Mouse (Mus musculus) stomach, embryonic 16.5 days (tissue): ENCODE results near the gene Lrrc20. TPM values are rescaled to one million over a fixed set of nuclear protein-coding genes. Genes with fewer than 3 reads are reported as not detected.
A peak's percentile ranks its signal among the peaks of the same experiment; 100 is the strongest.

ENCODE experiments used
- ATAC-seq: fragments of 200-750 bp; cut with Nextera tagmentation; 2 replicates; pipeline ENCODE4 v1.8.0; 2017; ENCODE audit warnings: moderate number of reproducible peaks, moderate TSS enrichment; ENCODE audit not compliant: insufficient read depth, low FRiP score
- H3K27ac ChIP-seq: fragments of 300-500 bp; sonication (generic); 2 replicates; pipeline ENCODE4 v1.5.1; 2014; ENCODE audit warnings: low read length
- H3K27me3 ChIP-seq: fragments of 300-500 bp; sonication (generic); 2 replicates; pipeline ENCODE4 v1.6.1; 2014; ENCODE audit warnings: low read length, control low read depth, mixed read lengths; ENCODE audit not compliant: control insufficient read depth, insufficient read depth
- H3K36me3 ChIP-seq: fragments of 300-500 bp; sonication (generic); 2 replicates; pipeline ENCODE4 v1.6.1; 2014; ENCODE audit warnings: low read length; ENCODE audit not compliant: control insufficient read depth, insufficient read depth
- H3K4me1 ChIP-seq: fragments of 300-500 bp; sonication (generic); 2 replicates; pipeline ENCODE4 v1.6.1; 2014; ENCODE audit warnings: low read length, control low read depth, mixed read lengths; ENCODE audit not compliant: control insufficient read depth, insufficient read depth
- H3K4me2 ChIP-seq: fragments of 300-500 bp; sonication (generic); 2 replicates; pipeline ENCODE4 v1.6.1; 2014; ENCODE audit warnings: low read depth, low read length, mixed read lengths
- H3K4me3 ChIP-seq: fragments of 300-500 bp; sonication (generic); replicated peaks from 2 replicates; pipeline ENCODE4 v1.5.1; 2014; ENCODE audit warnings: mild to moderate bottlenecking, low read length
- H3K9ac ChIP-seq: fragments of 300-500 bp; sonication (generic); 2 replicates; pipeline ENCODE4 v1.6.1; 2014; ENCODE audit warnings: low read length
- H3K9me3 ChIP-seq: fragments of 300-500 bp; sonication (generic); replicated peaks from 2 replicates; pipeline ENCODE4 v1.6.1; 2016; ENCODE audit warnings: low read length, control low read depth; ENCODE audit not compliant: control insufficient read depth
- WGBS: fragments of 180-500 bp; shearing (Covaris S2); extraction: QIAGEN DNeasy Blood & Tissue Kit; methylation state at CpG from one replicate; pipeline ENCODE4 v1.1.7; 2014; 5-methylcytosine and 5-hydroxymethylcytosine counted together
- polyA plus RNA-seq: library from polyadenylated mRNA; unstranded; fragments of >200 nt; fragmentation: Nextera tagmentation; extraction: Ambion mirVana; gene quantifications from 2 replicates; pipeline ENCODE4 v1.2.1, GENCODE M21; 2015

The Lrrc20 gene
- polyA plus RNA-seq, 1 experiment from 2014 or later = 5.6 TPM

DNA sequence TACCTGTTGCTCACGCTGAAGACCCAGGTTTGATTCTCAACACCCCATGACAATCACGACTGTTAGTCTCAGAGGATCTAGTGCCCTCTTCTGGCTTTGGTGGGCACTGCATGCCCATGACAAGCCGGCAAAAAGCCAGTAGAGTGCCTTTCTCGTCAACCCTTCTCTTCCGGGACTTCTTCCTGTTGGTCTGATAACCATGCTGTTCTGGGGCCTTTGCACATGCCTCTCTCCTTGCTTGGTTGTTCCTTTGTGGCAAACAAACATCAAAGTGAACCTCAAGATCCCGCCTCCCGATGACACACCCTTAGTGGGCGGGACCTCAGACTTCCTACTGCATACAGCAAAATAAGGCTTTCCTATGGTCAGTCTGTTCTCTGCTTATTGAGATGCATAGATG lies 9.4 kb upstream of the Lrrc20 start:
- Histone ChIP-seq H3K27me3 (no peaks in the 10 kb centered on the region), H3K9me3 (no peaks in the 10 kb centered on the region), H3K4me1 (no peaks in the 10 kb centered on the region), H3K4me3 (no peak overlapping the region), H3K9ac (no peak overlapping the region), H3K4me2 (no peak overlapping the region), H3K36me3 (no peaks in the 10 kb centered on the region), H3K27ac (no peak overlapping the region)
- ATAC-seq = no peak
- WGBS = 69% methylated on average over 8 of the region's 8 CpGs

GRCm38 (mm10) chr10:61466873-61467272 lies 8.7 kb upstream of the Lrrc20 start:
- ATAC-seq = no peak; the same call in 1 of the 2 replicates
- Histone ChIP-seq H3K4me1 (no peaks in the 10 kb centered on the region), H3K4me3 (no peak overlapping the region), H3K9me3 (no peaks in the 10 kb centered on the region), H3K27me3 (no peaks in the 10 kb centered on the region), H3K9ac (no peak overlapping the region), H3K36me3 (no peaks in the 10 kb centered on the region), H3K4me2 (no peak overlapping the region), H3K27ac (no peak overlapping the region)
- WGBS = 22% methylated on average over 5 of the region's 5 CpGs

GRCm38 (mm10) chr10:61468900-61469299 lies 6.7 kb upstream of the Lrrc20 start:
- 54% methylated on average over 7 of the region's 7 CpGs for WGBS
- ATAC-seq = no peak
- H3K4me3 ChIP-seq = no peak overlapping the region
- H3K9me3 ChIP-seq = no peaks in the 10 kb centered on the region
- no peak overlapping the region for H3K4me2 ChIP-seq
- no peaks in the 10 kb centered on the region for H3K27me3 ChIP-seq
- no peaks in the 10 kb centered on the region for H3K4me1 ChIP-seq
- H3K27ac ChIP-seq = no peak overlapping the region
- H3K36me3 ChIP-seq = no peaks in the 10 kb centered on the region
- H3K9ac ChIP-seq = no peak overlapping the region

GRCm38 (mm10) chr10:61473640-61474039 lies 2.0 kb upstream of the Lrrc20 start:
- Histone ChIP-seq H3K4me1 (peaks cover 9% of the 10 kb centered on the region), H3K9ac (no peak overlapping the region), H3K27me3 (no peaks in the 10 kb centered on the region), H3K36me3 (no peaks in the 10 kb centered on the region), H3K4me3 (no peak overlapping the region), H3K27ac (no peak overlapping the region), H3K9me3 (no peaks in the 10 kb centered on the region), H3K4me2 (no peak overlapping the region)
- ATAC-seq = no peak
- 70% methylated on average over 3 of the region's 3 CpGs for WGBS

DNA sequence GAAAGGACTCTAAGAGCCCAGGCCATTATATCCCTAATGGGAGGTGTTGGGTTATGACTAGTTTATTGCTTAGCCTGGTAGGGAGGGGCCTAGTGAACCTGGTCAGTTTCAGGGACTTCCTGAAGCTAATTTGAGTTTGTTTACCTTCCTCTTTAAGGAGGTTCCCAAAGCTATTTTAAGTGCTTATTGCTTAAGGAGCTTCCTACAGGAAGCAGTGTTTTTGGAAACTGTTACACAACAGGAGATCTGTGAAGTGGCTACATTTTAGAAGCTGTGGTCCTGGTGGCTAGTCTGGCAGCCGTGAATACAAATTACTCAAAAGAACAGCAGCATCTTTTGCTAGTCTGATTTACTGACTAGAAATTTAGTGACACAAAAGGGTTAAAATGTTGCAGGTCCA lies 1.3 kb upstream of the Lrrc20 start:
- Histone ChIP-seq H3K9me3 (no peaks in the 10 kb centered on the region), H3K4me2 (no peak overlapping the region), H3K9ac (no peak overlapping the region), H3K36me3 (no peaks in the 10 kb centered on the region), H3K4me3 (no peak overlapping the region), H3K27me3 (no peaks in the 10 kb centered on the region), H3K4me1 (peaks cover 9% of the 10 kb centered on the region), H3K27ac (no peak overlapping the region)
- 74% methylated on average over 1 of the region's 1 CpGs for WGBS
- no peak for ATAC-seq

DNA sequence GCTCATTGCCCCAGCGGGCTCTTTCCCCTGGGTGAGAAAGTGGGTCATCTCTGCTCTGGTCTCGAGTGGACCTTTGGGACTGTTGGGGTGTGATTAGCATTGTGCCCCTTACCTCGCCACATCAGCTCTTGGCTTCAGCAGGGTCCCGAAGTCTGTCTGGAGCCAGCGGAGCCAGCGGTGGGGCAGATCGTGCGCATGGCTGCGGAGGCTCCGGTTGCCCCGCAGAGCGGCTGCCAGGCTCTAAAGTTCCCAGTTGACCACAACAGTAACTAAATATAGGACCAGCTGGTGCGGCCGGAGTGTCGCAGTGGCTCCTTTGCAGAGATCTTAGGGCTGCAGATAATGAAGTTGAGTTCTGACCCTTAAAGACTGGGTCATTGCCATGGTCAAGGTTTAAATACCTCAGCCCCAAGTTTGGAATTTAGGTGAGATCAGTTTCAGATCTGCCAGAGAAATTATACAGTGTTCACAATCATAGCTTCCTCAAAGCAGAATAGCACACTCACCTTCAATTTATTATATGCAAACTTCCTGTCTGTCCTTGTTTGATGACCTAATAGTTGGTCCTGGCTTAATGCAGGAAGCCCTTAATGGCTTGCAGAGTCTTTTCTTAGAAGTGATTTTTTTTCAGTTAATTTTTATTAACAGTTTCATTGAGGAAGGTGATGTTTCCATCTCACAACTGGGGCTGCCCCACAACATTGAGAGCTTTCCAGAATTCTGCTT lies 1.0 kb downstream of the Lrrc20 start:
- 10% methylated on average over 15 of the region's 15 CpGs for WGBS
- Histone ChIP-seq H3K4me3 (peak overlapping the region; percentile 87), H3K36me3 (no peaks in the 10 kb centered on the region), H3K27ac (no peak overlapping the region; the same call in 1 of the 2 replicates), H3K9me3 (no peaks in the 10 kb centered on the region), H3K4me2 (peak overlapping the region; percentile 98), H3K27me3 (no peaks in the 10 kb centered on the region), H3K4me1 (peaks cover 9% of the 10 kb centered on the region), H3K9ac (peak overlapping the region; percentile 75)
- ATAC-seq = no peak

DNA sequence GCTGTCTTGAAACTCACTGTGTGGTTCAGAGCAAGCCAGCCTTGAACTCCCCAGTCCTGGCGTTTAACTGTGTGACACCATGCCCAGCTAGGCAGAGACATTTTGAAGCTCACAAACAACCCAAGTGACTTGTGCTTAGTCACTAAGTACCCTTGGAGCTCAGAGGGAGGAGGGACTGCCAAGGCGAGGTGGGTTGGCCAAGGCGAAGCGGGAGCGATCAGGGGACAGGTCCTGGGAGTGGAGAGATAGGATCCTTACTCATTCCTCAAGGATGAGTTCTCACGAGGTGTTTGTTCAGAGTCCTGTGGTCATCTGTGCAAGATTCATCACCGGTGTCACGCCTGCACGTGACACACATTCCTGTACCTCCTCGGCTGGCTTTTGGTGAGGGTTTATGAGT lies 3.9 kb downstream of the Lrrc20 start:
- H3K4me3 ChIP-seq = no peak overlapping the region
- no peak for ATAC-seq
- 92% methylated on average over 10 of the region's 10 CpGs for WGBS
- no peaks in the 10 kb centered on the region for H3K9me3 ChIP-seq
- H3K4me2 ChIP-seq = no peak overlapping the region
- no peak overlapping the region for H3K27ac ChIP-seq
- no peaks in the 10 kb centered on the region for H3K36me3 ChIP-seq
- no peak overlapping the region for H3K9ac ChIP-seq
- peaks cover 9% of the 10 kb centered on the region for H3K4me1 ChIP-seq
- no peaks in the 10 kb centered on the region for H3K27me3 ChIP-seq

GRCm38 (mm10) chr10:61479927-61480326 lies 4.3 kb downstream of the Lrrc20 start:
- Histone ChIP-seq H3K9ac (no peak overlapping the region), H3K27ac (no peak overlapping the region), H3K4me2 (no peak overlapping the region), H3K4me1 (peaks cover 8% of the 10 kb centered on the region), H3K9me3 (no peaks in the 10 kb centered on the region), H3K27me3 (no peaks in the 10 kb centered on the region), H3K4me3 (no peak overlapping the region), H3K36me3 (no peaks in the 10 kb centered on the region)
- WGBS = 88% methylated on average over 4 of the region's 4 CpGs
- ATAC-seq = no peak

DNA sequence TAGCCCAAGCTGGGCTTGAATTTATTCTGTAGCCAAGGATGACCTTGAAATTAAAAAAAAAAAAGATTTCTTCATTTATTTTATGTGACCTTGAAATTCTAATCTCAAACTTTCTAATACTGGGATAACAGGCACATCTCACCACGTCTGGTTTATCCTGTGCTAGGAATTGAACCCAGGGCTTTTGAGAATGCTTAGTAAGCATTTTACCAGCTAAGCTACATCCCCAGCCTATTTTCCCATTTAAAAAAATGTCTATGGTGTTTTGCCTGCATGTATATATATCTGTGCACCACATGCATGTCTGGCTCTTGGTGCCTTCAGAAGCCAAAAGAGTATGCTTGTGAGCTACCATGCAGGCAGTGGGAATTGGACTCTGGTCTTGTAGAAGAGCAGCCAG lies 4.9 kb downstream of the Lrrc20 start:
- Histone ChIP-seq H3K36me3 (no peaks in the 10 kb centered on the region), H3K9ac (no peak overlapping the region), H3K4me3 (no peak overlapping the region), H3K9me3 (no peaks in the 10 kb centered on the region), H3K4me2 (no peak overlapping the region), H3K27me3 (no peaks in the 10 kb centered on the region), H3K4me1 (peaks cover 5% of the 10 kb centered on the region), H3K27ac (no peak overlapping the region)
- 61% methylated on average over 1 of the region's 1 CpGs for WGBS
- no peak for ATAC-seq
